Mouse (Mus musculus) central nervous system, embryonic 11.5 days (tissue): ENCODE results near the gene Eif3l. TPM values are rescaled to one million over a fixed set of nuclear protein-coding genes. Genes with fewer than 3 reads are reported as not detected.

ENCODE experiments used
- polyA plus RNA-seq: library from polyadenylated mRNA; depleted of rRNA; stranded (reverse); fragments of >200 nt; gene quantifications from 2 replicates; pipeline ENCODE4 v1.2.3, GENCODE M21; 2012; rRNA removed

The Eif3l gene
- 143 and 242 TPM in 2 replicates for polyA plus RNA-seq

GRCm38 (mm10) chr15:79074913-79075532 lies at the start of gene Eif3l:
Gene Eif3l, plus strand, starts transcription at chr15:79075179.

GRCm38 (mm10) chr15:79028237-79028738 lies 46.7 kb upstream of the Eif3l start, which contains the start of gene H1f0:
Gene H1f0, plus strand, starts transcription at chr15:79028450.

GRCm38 (mm10) chr15:79041585-79041984 lies 33.4 kb upstream of the Eif3l start, which contains the start of gene Galr3:
Gene Galr3, plus strand, starts transcription at chr15:79041885.

GRCm38 (mm10) chr15:79062376-79063159 lies 12.4 kb upstream of the Eif3l start, which contains the start of gene Ankrd54:
Gene Ankrd54, minus strand, starts transcription at chr15:79062893.

GRCm38 (mm10) chr15:79108421-79109320 lies 33.7 kb downstream of the Eif3l start, which contains the start of gene Micall1:
Gene Micall1, plus strand, starts transcription at chr15:79108898.

GRCm38 (mm10) chr15:79140866-79141565 lies 66.0 kb downstream of the Eif3l start, which contains the start of the genes Polr2f and 1700088E04Rik:
Gene Polr2f, plus strand, starts transcription at chr15:79141009.
Gene 1700088E04Rik, minus strand, starts transcription at chr15:79141253.

Other genes starting within 250 kb of the Eif3l start
- gene Cdc42ep1, start 232.6 kb upstream of the Eif3l start, polyA plus RNA-seq: 8.0 and 14.8 TPM in 2 replicates
- 0.93 and 1.00 TPM in 2 replicates for gene Lgals2, start 219.7 kb upstream of the Eif3l start, polyA plus RNA-seq
- 47.5 and 50.7 TPM in 2 replicates for gene Gga1, start 198.0 kb upstream of the Eif3l start, polyA plus RNA-seq
- 0.06 TPM in 2 replicates for gene Gm49510, start 175.5 kb upstream of the Eif3l start, polyA plus RNA-seq
- gene Sh3bp1, start 175.4 kb upstream of the Eif3l start, polyA plus RNA-seq: 17.2 and 36.7 TPM in 2 replicates
- 36.2 and 38.7 TPM in 2 replicates for gene Pdxp, start 161.3 kb upstream of the Eif3l start, polyA plus RNA-seq
- gene Lgals1, start 148.5 kb upstream of the Eif3l start, polyA plus RNA-seq: 294 and 553 TPM in 2 replicates
- 36.5 and 40.1 TPM in 2 replicates for gene Nol12, start 140.2 kb upstream of the Eif3l start, polyA plus RNA-seq
- gene Triobp, start 127.5 kb upstream of the Eif3l start, polyA plus RNA-seq: 51.7 and 58.0 TPM in 2 replicates
- gene H1f0, start 46.7 kb upstream of the Eif3l start, polyA plus RNA-seq: 366 and 397 TPM in 2 replicates
- 0.18 and 0.24 TPM in 2 replicates for gene Galr3, start 33.3 kb upstream of the Eif3l start, polyA plus RNA-seq
- gene Ankrd54, start 12.3 kb upstream of the Eif3l start, polyA plus RNA-seq: 39.7 and 53.6 TPM in 2 replicates
- 18.6 and 19.1 TPM in 2 replicates for gene Micall1, start 33.7 kb downstream of the Eif3l start, polyA plus RNA-seq
- gene Polr2f, start 65.8 kb downstream of the Eif3l start, polyA plus RNA-seq: 211 and 410 TPM in 2 replicates
- 7.1 and 8.2 TPM in 2 replicates for gene 1700088E04Rik, start 66.1 kb downstream of the Eif3l start, polyA plus RNA-seq
- 4.5 and 20.6 TPM in 2 replicates for gene Sox10, start 90.1 kb downstream of the Eif3l start, polyA plus RNA-seq
- 73.7 and 74.5 TPM in 2 replicates for gene Pick1, start 154.0 kb downstream of the Eif3l start, polyA plus RNA-seq
- 0.86 and 1.3 TPM in 2 replicates for gene Gm49486, start 154.2 kb downstream of the Eif3l start, polyA plus RNA-seq
- gene Slc16a8, start 179.6 kb downstream of the Eif3l start, polyA plus RNA-seq: 0.02 and 0.04 TPM in 2 replicates
- 1.3 and 2.3 TPM in 2 replicates for gene Baiap2l2, start 210.4 kb downstream of the Eif3l start, polyA plus RNA-seq